Mouse (Mus musculus) heart, postnatal 0 days (tissue): ENCODE measurements at regions not wholly inside any gene's neighbourhood (a gene's known extent, or its start where the extent isn't known, plus 50 kb on each side); places are given as distances from the start of the nearest gene placed in this dataset.

Source experiments
- ATAC-seq: fragments of 200-750 bp; cut with Nextera tagmentation; 2 replicates; pipeline ENCODE4 v1.8.0; 2017; ENCODE audit warnings: low read depth, moderate number of reproducible peaks, moderate library complexity; ENCODE audit not compliant: insufficient read depth
- DNase-seq: peaks from one replicate; pipeline ENCODE4 v3.0.0-alpha.2; 2016; ENCODE audit warnings: low spot score
- H3K27ac ChIP-seq: fragments of 300-500 bp; sonication (generic); 2 replicates; pipeline ENCODE4 v1.5.1; 2014; ENCODE audit warnings: low read depth, mild to moderate bottlenecking
- H3K27me3 ChIP-seq: fragments of 300-500 bp; sonication (generic); 2 replicates; pipeline ENCODE4 v1.6.1; 2014; ENCODE audit warnings: low read length, mixed read lengths; ENCODE audit not compliant: control insufficient read depth, insufficient read depth
- H3K36me3 ChIP-seq: fragments of 300-500 bp; sonication (generic); replicated peaks from 2 replicates; pipeline ENCODE4 v1.6.1; 2014; ENCODE audit warnings: low read length, mixed read lengths; ENCODE audit not compliant: control insufficient read depth, insufficient read depth
- H3K4me1 ChIP-seq: fragments of 300-500 bp; sonication (generic); 2 replicates; pipeline ENCODE4 v1.6.1; 2014; ENCODE audit warnings: antibody characterized with exemption; ENCODE audit not compliant: control insufficient read depth, insufficient read depth
- H3K4me2 ChIP-seq: fragments of 300-500 bp; sonication (generic); 2 replicates; pipeline ENCODE4 v1.6.1; 2014; ENCODE audit warnings: low read depth, mild to moderate bottlenecking, low read length, moderate library complexity
- H3K4me3 ChIP-seq: fragments of 300-500 bp; sonication (generic); 2 replicates; pipeline ENCODE4 v1.5.1; 2014; ENCODE audit warnings: low read depth, low read length
- H3K9ac ChIP-seq: fragments of 300-500 bp; sonication (generic); replicated peaks from 2 replicates; pipeline ENCODE4 v1.6.1; 2014; ENCODE audit warnings: low read depth, low read length, mixed read lengths
- H3K9me3 ChIP-seq: fragments of 300-500 bp; sonication (generic); replicated peaks from 2 replicates; pipeline ENCODE4 v1.6.1; 2016; ENCODE audit warnings: low read length; ENCODE audit not compliant: control insufficient read depth
- CTCF ChIP-seq: IDR thresholded peaks from 2 replicates; pipeline ENCODE4 v1.5.1; 2016; ENCODE audit warnings: antibody characterized with exemption, control low read depth, low read depth
- EP300 ChIP-seq: IDR thresholded peaks from 2 replicates; pipeline ENCODE4 v1.6.1; 2016; ENCODE audit warnings: antibody characterized with exemption, low read depth
- WGBS: fragments of 180-500 bp; shearing (Covaris S2); extraction: QIAGEN DNeasy Blood & Tissue Kit; methylation state at CpG from one replicate; pipeline ENCODE4 v1.1.7; 2014; 5-methylcytosine and 5-hydroxymethylcytosine counted together

DNA sequence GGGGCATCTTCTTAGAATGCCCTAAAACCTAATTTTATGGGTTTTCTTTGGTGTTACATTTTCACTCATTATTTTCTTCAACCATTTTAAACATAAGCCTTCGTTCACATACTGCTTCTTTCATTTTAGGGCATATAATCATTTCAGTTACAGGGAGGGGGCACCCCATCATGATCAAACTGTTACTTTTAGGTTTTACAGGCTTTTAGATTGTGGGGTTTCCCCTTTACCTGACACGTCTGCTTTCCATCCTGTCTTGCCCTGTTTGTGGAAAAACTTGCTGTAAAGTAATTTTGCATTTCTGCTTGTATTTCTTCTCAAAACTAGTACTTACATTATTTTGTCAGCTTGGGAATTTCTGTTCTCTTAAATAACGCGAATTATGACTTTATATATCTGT is 310.9 kb upstream of the Ptger4 start:
- Histone ChIP-seq H3K36me3 (no peaks in the 10 kb centered on the region), H3K9ac (no peak overlapping the region), H3K9me3 (no peaks in the 10 kb centered on the region), H3K27me3 (no peaks in the 10 kb centered on the region), H3K4me3 (no peak overlapping the region), H3K4me2 (no peak overlapping the region), H3K27ac (peak overlapping the region; percentile 58; the same call in 1 of the 2 replicates), H3K4me1 (peaks cover 13% of the 10 kb centered on the region)
- 75% methylated on average over 4 of the region's 4 CpGs for WGBS
- ATAC-seq (no peak), DNase-seq (no peak)
- no peak for TF ChIP-seq EP300

DNA sequence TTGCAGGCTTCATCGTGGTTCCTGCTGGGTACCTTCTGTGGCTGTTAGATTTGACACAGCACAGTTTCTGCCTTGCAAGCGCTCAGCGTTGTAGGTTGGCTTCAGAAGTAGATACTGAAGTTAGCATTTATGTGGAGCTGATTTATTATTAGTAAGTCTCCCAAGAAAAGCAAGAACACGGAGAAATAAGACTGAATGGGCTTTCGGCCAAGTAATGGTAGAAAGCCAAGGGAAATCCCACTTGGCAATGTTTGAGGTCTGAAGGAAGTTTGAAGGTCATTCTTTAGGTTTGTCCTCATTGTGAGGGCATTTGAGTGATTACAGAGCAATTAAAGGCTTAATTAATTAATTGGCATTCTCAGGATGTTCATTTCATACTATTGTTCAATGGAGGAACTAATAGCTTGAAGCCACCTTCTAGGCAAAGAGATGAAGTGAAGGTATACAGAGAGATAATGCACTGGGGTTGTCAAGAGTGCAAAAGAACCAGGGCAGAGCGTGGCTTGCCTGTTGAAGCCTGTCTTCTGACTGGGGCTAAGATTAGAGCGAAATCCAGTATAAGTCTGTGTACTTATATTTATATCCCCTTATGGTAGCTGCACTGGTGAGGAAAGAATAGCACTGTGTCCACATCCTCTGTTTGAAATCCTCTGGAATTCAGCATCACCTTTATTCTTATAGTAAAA is 311.5 kb upstream of the Ptger4 start:
- Histone ChIP-seq H3K36me3 (no peaks in the 10 kb centered on the region), H3K27ac (peak overlapping the region; percentile 58; the same call in 1 of the 2 replicates), H3K4me1 (peaks cover 13% of the 10 kb centered on the region), H3K9me3 (no peaks in the 10 kb centered on the region), H3K4me2 (no peak overlapping the region), H3K9ac (no peak overlapping the region), H3K27me3 (no peaks in the 10 kb centered on the region), H3K4me3 (no peak overlapping the region)
- WGBS = 25% methylated on average over 7 of the region's 7 CpGs
- no peak for TF ChIP-seq EP300
- no peak for TF ChIP-seq CTCF
- ATAC-seq (peak; percentile 51; the same call in 1 of the 2 replicates), DNase-seq (peak; percentile 32)

DNA sequence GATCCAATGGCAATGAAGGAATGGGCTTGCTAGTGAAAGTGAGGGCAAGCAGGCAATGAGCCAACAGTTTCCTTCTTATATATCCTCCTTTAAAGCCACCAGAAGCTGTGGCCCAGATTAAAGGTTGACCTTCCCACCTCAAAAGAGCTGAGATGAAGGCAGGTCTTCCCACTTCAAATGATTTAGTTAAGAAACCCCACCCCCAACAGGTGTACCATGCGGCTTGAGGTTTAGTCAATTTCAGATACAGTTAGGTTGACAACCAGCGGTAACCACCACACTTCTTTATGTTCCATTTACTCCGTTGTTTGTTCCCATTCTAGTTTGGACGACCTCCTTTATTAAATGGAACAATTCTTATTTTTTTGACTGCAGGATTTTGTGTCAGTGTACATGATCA is 317.8 kb upstream of the Ptger4 start:
- H3K9ac ChIP-seq = no peak overlapping the region
- no peak overlapping the region for H3K4me2 ChIP-seq
- no peaks in the 10 kb centered on the region for H3K36me3 ChIP-seq
- no peak for ATAC-seq
- WGBS = 81% methylated on average over 4 of the region's 4 CpGs
- H3K4me3 ChIP-seq = no peak overlapping the region
- no peaks in the 10 kb centered on the region for H3K9me3 ChIP-seq
- H3K4me1 ChIP-seq = no peaks in the 10 kb centered on the region; the same call in 1 of the 2 replicates
- H3K27me3 ChIP-seq = no peaks in the 10 kb centered on the region
- no peak for DNase-seq
- H3K27ac ChIP-seq = no peak overlapping the region
- TF ChIP-seq CTCF = no peak
- no peak for TF ChIP-seq EP300

DNA sequence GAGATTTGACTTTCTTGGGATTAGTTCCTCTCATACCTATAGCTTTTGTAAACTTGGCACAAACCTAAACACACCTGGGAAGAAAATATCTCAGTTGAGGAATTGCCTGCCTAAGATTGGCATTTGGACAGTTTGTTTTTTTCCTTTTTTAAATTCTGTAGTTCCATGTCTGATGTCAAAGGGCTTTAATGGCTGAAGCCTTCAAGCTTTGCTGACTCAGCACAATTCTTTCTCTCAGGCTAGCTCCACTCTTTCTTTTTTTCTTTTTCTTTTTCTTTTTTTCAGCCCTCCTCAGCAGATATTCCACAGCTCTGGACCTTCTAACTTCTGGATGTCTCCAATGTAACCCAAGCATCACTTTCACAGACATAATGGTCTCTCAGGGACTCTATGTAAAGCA is 330.4 kb upstream of the Ptger4 start:
- H3K4me1 ChIP-seq = no peaks in the 10 kb centered on the region
- H3K36me3 ChIP-seq = no peaks in the 10 kb centered on the region
- H3K9me3 ChIP-seq = no peaks in the 10 kb centered on the region
- DNase-seq (no peak), ATAC-seq (no peak)
- H3K4me2 ChIP-seq = no peak overlapping the region
- H3K9ac ChIP-seq = no peak overlapping the region
- no peak overlapping the region for H3K27ac ChIP-seq
- H3K27me3 ChIP-seq = no peaks in the 10 kb centered on the region
- no peak for TF ChIP-seq EP300
- TF ChIP-seq CTCF = no peak
- H3K4me3 ChIP-seq = no peak overlapping the region

DNA sequence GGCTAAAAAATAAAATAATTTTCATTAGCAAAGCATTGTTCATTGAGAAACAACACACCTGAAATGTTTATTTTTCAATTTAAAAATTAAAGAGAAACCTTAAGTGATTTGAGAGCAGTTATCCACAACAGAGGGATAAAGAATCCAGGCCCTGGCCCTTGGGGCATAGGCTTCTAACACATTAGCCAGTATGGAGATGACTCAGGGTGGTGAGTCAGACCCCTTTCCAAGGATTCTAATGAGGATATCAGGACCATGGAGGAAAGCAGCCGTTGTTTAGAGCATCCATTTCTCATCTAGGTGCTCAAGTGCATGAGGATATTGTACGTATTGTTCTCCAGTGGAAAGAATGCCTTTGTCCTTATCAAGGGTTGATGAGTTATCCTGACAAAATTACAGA is 335.6 kb upstream of the Ptger4 start:
- Histone ChIP-seq H3K9me3 (no peaks in the 10 kb centered on the region), H3K4me2 (no peak overlapping the region), H3K27me3 (no peaks in the 10 kb centered on the region), H3K4me3 (no peak overlapping the region), H3K27ac (no peak overlapping the region), H3K36me3 (no peaks in the 10 kb centered on the region), H3K4me1 (no peaks in the 10 kb centered on the region), H3K9ac (no peak overlapping the region)
- DNase-seq (no peak), ATAC-seq (no peak)
- TF ChIP-seq EP300 (no peak), CTCF (no peak)
- WGBS = 41% methylated on average over 2 of the region's 2 CpGs

DNA sequence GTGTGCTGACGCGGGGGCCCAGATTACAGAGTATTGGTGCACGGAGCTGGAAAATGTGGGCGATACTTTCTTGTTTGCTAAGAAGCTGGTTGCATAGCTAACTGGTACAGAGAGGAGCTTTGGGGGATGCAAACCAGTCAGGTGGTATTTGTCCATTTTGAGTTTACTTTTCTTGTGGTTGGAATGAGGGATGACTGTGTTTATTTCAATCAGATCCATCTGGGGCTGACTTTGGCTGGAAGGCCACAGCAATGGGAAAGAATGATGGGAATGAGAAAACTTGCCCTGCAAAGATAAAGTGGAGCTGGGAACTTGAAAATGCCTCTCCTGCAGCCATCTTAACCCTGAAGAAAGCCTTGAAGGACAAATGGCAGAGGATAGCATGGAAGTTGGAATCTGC is 336.4 kb upstream of the Ptger4 start:
- ATAC-seq (no peak), DNase-seq (no peak)
- Histone ChIP-seq H3K36me3 (no peaks in the 10 kb centered on the region), H3K9me3 (no peaks in the 10 kb centered on the region), H3K27ac (no peak overlapping the region), H3K27me3 (no peaks in the 10 kb centered on the region), H3K4me2 (no peak overlapping the region), H3K9ac (no peak overlapping the region), H3K4me3 (no peak overlapping the region), H3K4me1 (no peaks in the 10 kb centered on the region)
- no peak for TF ChIP-seq EP300
- 92% methylated on average over 4 of the region's 4 CpGs for WGBS
